ENCODE assay signal across 8 mouse cellular contexts in the genomic region with DNA sequence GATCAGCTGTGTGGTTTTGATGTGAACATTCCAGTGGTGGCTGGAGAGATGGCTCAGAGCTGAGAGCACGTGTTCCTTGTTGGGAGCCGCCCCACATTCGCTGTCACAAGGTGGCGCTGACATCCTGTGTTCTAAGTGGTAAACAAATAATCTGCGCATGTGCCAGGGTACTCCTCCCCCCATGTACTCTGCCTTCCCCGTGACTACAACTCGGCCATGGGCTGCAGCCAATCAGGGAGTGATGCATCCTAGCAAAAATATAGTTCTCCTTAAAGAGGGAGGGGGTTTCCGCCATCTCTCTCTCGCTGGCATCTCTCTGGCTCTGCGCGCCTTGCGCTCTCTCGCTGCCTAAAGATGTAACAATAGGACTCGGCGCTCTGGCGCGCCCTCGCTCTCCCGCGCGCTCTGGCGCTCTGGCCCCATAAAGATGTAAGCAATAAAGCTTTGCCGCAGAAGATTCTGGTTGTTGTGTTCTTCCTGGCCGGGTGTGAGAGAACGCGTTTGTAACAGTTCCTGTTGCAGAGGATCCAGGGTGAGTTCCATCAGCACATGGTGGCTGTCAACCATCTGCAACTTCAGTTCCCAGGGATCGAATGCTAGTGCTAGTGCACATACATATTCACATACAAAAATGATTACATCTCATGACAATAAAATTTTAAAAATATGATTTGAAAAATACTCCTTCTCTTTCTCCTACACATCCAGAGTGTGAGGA. TPM values are rescaled to one million over a fixed set of nuclear protein-coding genes. Genes with fewer than 3 reads are reported as not detected.
DNase-seq lines count a peak whose midpoint lies in the region; ATAC-seq and TF ChIP-seq lines count a peak whose summit lies in the region.
"Not testable (repeated sequence)": the region's sequence is repeated elsewhere in the genome, so short reads cannot be mapped to it uniquely, and the experiment has no call there.

No protein-coding gene starts in this region.

- ATAC-seq in Patski: peak; percentile 65
- peak; percentile 96 for ATAC-seq in hindbrain, embryonic 12.5 days (ENCODE audit: low FRiP score)
- ATAC-seq in lung, embryonic 14.5 days (ENCODE audit: insufficient read depth): peak; percentile 92

- CTCF ChIA-PET in Patski (lab: Charles Lee): interaction anchor here (1.1 to 6.2 kb wide), 5 partner anchors 9 to 12 kb away, joined by 3 to 37 read pairs (median 15); no protein-coding TSS in a partner anchor

- H3K4me3 ChIP-seq in hindbrain, embryonic 12.5 days: peak overlapping the region; percentile 50
- peak overlapping the region; percentile 44 for H3K4me3 ChIP-seq in lung, embryonic 14.5 days (ENCODE audit: low read depth, low read length)
- peak overlapping the region; percentile 57 for H3K4me3 ChIP-seq in olfactory bulb, adult 2 months (ENCODE audit: insufficient read depth, low read depth, low read length)

- peaks cover 23% of the 10 kb centered on the region for H3K27me3 ChIP-seq in Patski
- peaks cover 43% of the 10 kb centered on the region for H3K27me3 ChIP-seq in hindbrain, embryonic 12.5 days
- peaks cover 42% of the 10 kb centered on the region for H3K27me3 ChIP-seq in lung, embryonic 14.5 days (ENCODE audit: insufficient read depth, low read length)

- H3K4me1 ChIP-seq in hindbrain, embryonic 12.5 days: peaks cover 13% of the 10 kb centered on the region
- H3K4me1 ChIP-seq in lung, embryonic 14.5 days (ENCODE audit: insufficient read depth): not testable (repeated sequence)
- H3K4me1 ChIP-seq in olfactory bulb, adult 2 months (ENCODE audit: control insufficient read depth, insufficient read depth, low read length): peaks cover 23% of the 10 kb centered on the region

- H3K27ac ChIP-seq in hindbrain, embryonic 12.5 days: peak overlapping the region; percentile 92
- H3K27ac ChIP-seq in lung, embryonic 14.5 days (ENCODE audit: low read depth): peak overlapping the region; percentile 79; the same call in 1 of the 2 replicates
- peak overlapping the region; percentile 82 for H3K27ac ChIP-seq in olfactory bulb, adult 2 months (ENCODE audit: insufficient read depth, low read depth, low read length)

- not testable (repeated sequence) for TF ChIP-seq CTCF in Patski (IDR thresholded peaks at IDR 0.05); olfactory bulb, adult 2 months (IDR thresholded peaks at IDR 0.05; ENCODE audit: insufficient read depth, low read depth, low read length)
- peak; percentile 55 for TF ChIP-seq CTCF in lung, embryonic 14.5 days (IDR thresholded peaks at IDR 0.05; ENCODE audit: low read depth)

- peak overlapping the region; percentile 66 for H3K4me2 ChIP-seq in hindbrain, embryonic 12.5 days (replicated peaks)
- H3K4me2 ChIP-seq in lung, embryonic 14.5 days: peak overlapping the region; percentile 64

- H3K9ac ChIP-seq in hindbrain, embryonic 12.5 days: peak overlapping the region; percentile 67
- H3K9ac ChIP-seq in lung, embryonic 14.5 days: peak overlapping the region; percentile 52

- H3K9me3 ChIP-seq in hindbrain, embryonic 12.5 days (replicated peaks); lung, embryonic 14.5 days (ENCODE audit: low read depth, low read length): not testable (repeated sequence)

- TF ChIP-seq POLR2A in olfactory bulb, adult 2 months (IDR thresholded peaks at IDR 0.05; ENCODE audit: insufficient read depth, low read depth, low read length): peak; percentile 68; the same call in 1 of the 2 replicates

- WGBS in hindbrain, embryonic 12.5 days: under 1% methylated on average over 27 of the region's 27 CpGs
- under 1% methylated on average over 27 of the region's 27 CpGs for WGBS in lung, embryonic 14.5 days
- under 1% methylated on average over 27 of the region's 27 CpGs for WGBS in olfactory bulb, adult 2 months

- H3K36me3 ChIP-seq in hindbrain, embryonic 12.5 days; lung, embryonic 14.5 days (ENCODE audit: insufficient read depth): not testable (repeated sequence)

- POLR2A ChIA-PET in Patski (lab: Charles Lee): not testable (repeated sequence)

- in situ Hi-C loops in Patski (cut with MboI; ENCODE audit: low pct_unique_long_range_greater_than_20kb): not testable (repeated sequence)

- DNase-seq in Patski (ENCODE audit: low read depth, low spot score): not testable (repeated sequence)
- DNase-seq in cerebellum, postnatal 36 days: peak; percentile 87 to 88
- peak; percentile 80 to 91 for DNase-seq in frontal cortex, postnatal 36 days (ENCODE audit: low spot score in 2 of 2)
- peak; percentile 97 for DNase-seq in layer of hippocampus, adult 9-11 months
- DNase-seq in lung, embryonic 14.5 days: peak; percentile 98
- peak; percentile 77 to 88 for DNase-seq in thymus, adult 18-20 months

RNA-seq across cellular contexts. Expression of gene H2-K1, which starts 18.8 kb away (rescaled TPM):
- 79.5 TPM for polyA plus RNA-seq in Patski (2021)
- polyA plus RNA-seq in hindbrain, embryonic 12.5 days (2016; fragmentation: Nextera tagmentation; extraction: Ambion mirVana): 13.8 and 16.6 TPM in 2 replicates
- 24.4 and 32.9 TPM in 2 replicates for polyA plus RNA-seq in lung, embryonic 14.5 days (2014; fragmentation: Nextera tagmentation; extraction: Ambion mirVana)
- polyA plus RNA-seq in olfactory bulb, adult 2 months (2012; ENCODE audit: insufficient read depth, insufficient read length, low replicate concordance, missing spikeins): not detected in 2 replicates

RNA-seq across cellular contexts. Expression of gene Rps18, which starts 25.6 kb away (rescaled TPM):
- polyA plus RNA-seq in Patski (2021): 1,854 TPM
- polyA plus RNA-seq in hindbrain, embryonic 12.5 days (2016; fragmentation: Nextera tagmentation; extraction: Ambion mirVana): 834 and 931 TPM in 2 replicates
- polyA plus RNA-seq in lung, embryonic 14.5 days (2014; fragmentation: Nextera tagmentation; extraction: Ambion mirVana): 2,038 and 2,085 TPM in 2 replicates
- 1,298 TPM in 1 of 2 replicates, not detected in the other for polyA plus RNA-seq in olfactory bulb, adult 2 months (2012; ENCODE audit: insufficient read depth, insufficient read length, low replicate concordance, missing spikeins)

RNA-seq across cellular contexts. Expression of gene Vps52, which starts 25.7 kb away (rescaled TPM):
- polyA plus RNA-seq in Patski (2021): 56.9 TPM
- 65.0 and 65.9 TPM in 2 replicates for polyA plus RNA-seq in hindbrain, embryonic 12.5 days (2016; fragmentation: Nextera tagmentation; extraction: Ambion mirVana)
- 34.2 and 34.8 TPM in 2 replicates for polyA plus RNA-seq in lung, embryonic 14.5 days (2014; fragmentation: Nextera tagmentation; extraction: Ambion mirVana)
- polyA plus RNA-seq in olfactory bulb, adult 2 months (2012; ENCODE audit: insufficient read depth, insufficient read length, low replicate concordance, missing spikeins): not detected in 2 replicates

RNA-seq across cellular contexts. Expression of gene B3galt4, which starts 30.1 kb away (rescaled TPM):
- polyA plus RNA-seq in Patski (2021): 2.8 TPM
- 9.9 TPM in 2 replicates for polyA plus RNA-seq in hindbrain, embryonic 12.5 days (2016; fragmentation: Nextera tagmentation; extraction: Ambion mirVana)
- 2.3 and 2.6 TPM in 2 replicates for polyA plus RNA-seq in lung, embryonic 14.5 days (2014; fragmentation: Nextera tagmentation; extraction: Ambion mirVana)
- not detected in 2 replicates for polyA plus RNA-seq in olfactory bulb, adult 2 months (2012; ENCODE audit: insufficient read depth, insufficient read length, low replicate concordance, missing spikeins)

RNA-seq across cellular contexts. Expression of gene Wdr46, which starts 40.9 kb away (rescaled TPM):
- polyA plus RNA-seq in Patski (2021): 35.8 TPM
- polyA plus RNA-seq in hindbrain, embryonic 12.5 days (2016; fragmentation: Nextera tagmentation; extraction: Ambion mirVana): 37.1 and 38.8 TPM in 2 replicates
- 29.5 and 37.2 TPM in 2 replicates for polyA plus RNA-seq in lung, embryonic 14.5 days (2014; fragmentation: Nextera tagmentation; extraction: Ambion mirVana)
- polyA plus RNA-seq in olfactory bulb, adult 2 months (2012; ENCODE audit: insufficient read depth, insufficient read length, low replicate concordance, missing spikeins): not detected in 2 replicates
